Mouse (Mus musculus) liver, adult 2 months (tissue): ENCODE data around the gene Ezr. TPM values are rescaled to one million over a fixed set of nuclear protein-coding genes. Genes with fewer than 3 reads are reported as not detected.

Experiments
- DNase-seq: peaks from one replicate; pipeline ENCODE4 v3.0.0-alpha.2; 2011; ENCODE audit warnings: low read depth, low spot score; ENCODE audit errors: extremely low read depth
- H3K27ac ChIP-seq: fragments of 200-500 bp; replicated peaks from 2 replicates; pipeline ENCODE4 v1.5.1; 2012; ENCODE audit warnings: low read depth, mild to moderate bottlenecking, control low read depth, inconsistent platforms, low read length; ENCODE audit not compliant: insufficient read depth
- H3K27me3 ChIP-seq: fragments of 200-500 bp; 2 replicates; pipeline ENCODE4 v1.6.1; 2012; ENCODE audit warnings: mild to moderate bottlenecking, moderate library complexity, low read length, inconsistent platforms; ENCODE audit not compliant: control insufficient read depth, insufficient read depth
- H3K36me3 ChIP-seq: fragments of 200-500 bp; 2 replicates; pipeline ENCODE4 v1.6.1; 2012; ENCODE audit warnings: low read length, inconsistent platforms; ENCODE audit not compliant: control insufficient read depth, insufficient read depth
- H3K4me1 ChIP-seq: fragments of 200-500 bp; 2 replicates; pipeline ENCODE4 v1.6.1; 2011; ENCODE audit warnings: low read length; ENCODE audit not compliant: control insufficient read depth, insufficient read depth
- H3K4me3 ChIP-seq: fragments of 200-500 bp; 2 replicates; pipeline ENCODE4 v1.5.1; 2011; ENCODE audit warnings: low read depth, mild to moderate bottlenecking, control low read depth, low read length, moderate library complexity; ENCODE audit not compliant: insufficient read depth
- H3K79me2 ChIP-seq: fragments of 200-500 bp; 2 replicates; pipeline ENCODE4 v1.6.1; 2012; ENCODE audit warnings: inconsistent platforms, mild to moderate bottlenecking, low read length, moderate library complexity; ENCODE audit not compliant: control insufficient read depth, insufficient read depth
- H3K9ac ChIP-seq: fragments of 200-500 bp; 2 replicates; pipeline ENCODE4 v1.6.1; 2012; ENCODE audit warnings: low read depth, mild to moderate bottlenecking, control low read depth, inconsistent platforms, low read length
- CTCF ChIP-seq: fragments of 200-500 bp; IDR thresholded peaks from 2 replicates; pipeline ENCODE4 v1.5.1; 2011; ENCODE audit warnings: low read depth, low read length, control low read depth
- POLR2A ChIP-seq: fragments of 200-500 bp; IDR thresholded peaks from 2 replicates; pipeline ENCODE4 v1.6.1; 2011; ENCODE audit warnings: low read length, control low read depth; ENCODE audit not compliant: insufficient read depth; ENCODE audit errors: extremely low read depth
- WGBS: fragments of 180-500 bp; shearing (Covaris S2); methylation state at CpG from one replicate; pipeline ENCODE4 v1.1.7; 2018; 5-methylcytosine and 5-hydroxymethylcytosine counted together
- polyA plus RNA-seq: library from polyadenylated mRNA; depleted of rRNA; stranded (reverse); fragments of >200 nt; gene quantifications from 2 replicates; pipeline ENCODE4 v1.2.3, GENCODE M21; 2012; rRNA removed
- total RNA-seq: library from RNA; depleted of rRNA; stranded (reverse); fragments of >200 nt; gene quantifications from 2 replicates; pipeline ENCODE4 v1.2.3, GENCODE M21; 2014; rRNA removed

The Ezr gene
- total RNA-seq (3.1 and 3.2 TPM in 2 replicates), polyA plus RNA-seq (2.4 and 2.6 TPM in 2 replicates)

- no peaks in the 10 kb centered on the region for H3K27me3 ChIP-seq
- no peaks in the 10 kb centered on the region for H3K79me2 ChIP-seq
- peak within 1 kb of the TSS; percentile 94 for H3K4me3 ChIP-seq
- H3K9ac ChIP-seq = peak within 1 kb of the TSS; percentile 83
- under 1% methylated on average over 52 of the region's 52 CpGs for WGBS
- H3K4me1 ChIP-seq = peaks cover 1% of the 10 kb centered on the region; the same call in 1 of the 2 replicates
- H3K27ac ChIP-seq = peak within 1 kb of the TSS; percentile 33; the same call in 1 of the 2 replicates
- no peak for TF ChIP-seq CTCF
- TF ChIP-seq POLR2A = peak; percentile 84
- no peaks in the 10 kb centered on the region for H3K36me3 ChIP-seq
- DNase-seq = peak; percentile 59
Observed at GRCm38 (mm10) chr17:6782611-6783005, at the start of gene Ezr. TSS of gene Ezr (minus strand) at chr17:6782784.

DNA sequence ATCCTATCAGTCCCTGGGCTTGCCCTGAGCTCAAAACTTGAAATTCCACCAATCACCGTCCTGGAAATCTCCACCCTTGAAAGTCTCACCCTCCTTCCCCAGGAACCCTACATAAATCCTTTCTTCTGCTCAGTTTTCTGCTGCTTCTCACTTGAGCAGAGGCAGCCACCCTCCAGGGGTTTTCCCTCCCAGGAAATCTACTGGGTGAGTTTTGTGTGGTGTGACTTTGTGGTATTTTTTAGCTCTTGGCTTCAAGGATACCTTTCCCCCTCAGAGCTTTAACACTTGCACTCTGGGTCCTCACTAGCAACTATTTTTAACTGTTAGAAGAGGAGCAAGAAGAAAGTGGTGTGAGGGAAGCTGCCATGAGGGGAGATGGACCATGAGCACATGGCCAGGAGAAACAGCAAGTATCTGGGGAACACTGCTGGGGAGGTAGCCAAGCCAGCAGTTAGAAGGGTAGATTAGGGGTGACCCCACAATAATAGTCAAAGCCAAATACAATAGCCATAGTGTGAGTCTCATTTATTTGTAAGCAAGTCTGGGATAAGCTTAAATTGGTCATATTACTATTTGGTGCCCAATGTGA lies 47.5 kb upstream of the Ezr start:
- Histone ChIP-seq H3K27ac (no peak overlapping the region), H3K4me3 (no peak overlapping the region), H3K9ac (no peak overlapping the region), H3K27me3 (no peaks in the 10 kb centered on the region), H3K36me3 (no peaks in the 10 kb centered on the region), H3K79me2 (no peaks in the 10 kb centered on the region), H3K4me1 (peaks cover 2% of the 10 kb centered on the region; the same call in 1 of the 2 replicates)
- no peak for DNase-seq
- WGBS = 82% methylated on average over 1 of the region's 1 CpGs
- TF ChIP-seq CTCF = no peak
- TF ChIP-seq POLR2A = no peak

- DNase-seq = no peak
- no peaks in the 10 kb centered on the region for H3K79me2 ChIP-seq
- 76% methylated on average over 7 of the region's 7 CpGs for WGBS
- H3K4me3 ChIP-seq = peak overlapping the region; percentile 74
- H3K9ac ChIP-seq = no peak overlapping the region; the same call in 1 of the 2 replicates
- H3K36me3 ChIP-seq = no peaks in the 10 kb centered on the region
- peaks cover 2% of the 10 kb centered on the region; the same call in 1 of the 2 replicates for H3K4me1 ChIP-seq
- H3K27me3 ChIP-seq = no peaks in the 10 kb centered on the region
- peak overlapping the region; percentile 75 for H3K27ac ChIP-seq
- TF ChIP-seq POLR2A = no peak
- no peak for TF ChIP-seq CTCF
Observed at GRCm38 (mm10) chr17:6828531-6829150, 46.1 kb upstream of the Ezr start.

DNA sequence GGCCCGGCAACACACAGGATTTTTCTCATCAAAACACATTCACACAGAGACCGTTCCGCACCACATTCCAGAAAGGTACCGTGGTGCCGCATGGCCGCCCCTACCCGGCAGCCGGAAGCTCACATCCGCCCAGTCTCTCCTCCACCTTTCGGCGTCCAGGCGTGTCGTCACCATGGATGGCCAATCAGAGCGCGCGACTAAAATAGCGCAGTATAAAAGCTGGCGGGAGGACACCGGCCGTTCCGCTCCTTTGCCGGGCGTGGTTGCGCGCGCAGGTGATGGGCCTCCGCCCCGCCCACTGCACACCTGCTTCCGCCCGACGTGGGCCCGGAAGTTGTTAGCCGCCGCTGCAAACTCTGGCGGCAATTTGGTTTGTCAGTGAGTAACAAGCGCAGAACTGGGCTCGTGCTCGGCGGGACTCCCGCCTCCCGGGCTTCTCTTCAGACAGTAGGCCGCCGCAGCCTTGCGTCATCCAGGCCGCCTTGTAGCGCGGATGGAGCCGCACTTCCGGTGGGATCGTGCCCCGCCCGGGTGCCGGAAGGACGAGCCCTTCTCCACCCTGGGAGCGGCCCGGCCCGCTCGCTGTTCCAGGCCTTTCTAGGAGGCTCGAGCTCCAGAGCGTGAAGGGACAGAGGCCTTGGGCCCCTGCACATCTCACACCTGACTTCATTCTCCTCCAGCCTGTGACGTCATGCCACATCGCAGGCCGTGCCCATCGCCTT lies 45.3 kb upstream of the Ezr start:
- peak overlapping the region; percentile 75 for H3K27ac ChIP-seq
- no peak for TF ChIP-seq CTCF
- 0 out of 2 replicates have a peak, but pooled peaks have one; percentile 49 for TF ChIP-seq POLR2A

DNA sequence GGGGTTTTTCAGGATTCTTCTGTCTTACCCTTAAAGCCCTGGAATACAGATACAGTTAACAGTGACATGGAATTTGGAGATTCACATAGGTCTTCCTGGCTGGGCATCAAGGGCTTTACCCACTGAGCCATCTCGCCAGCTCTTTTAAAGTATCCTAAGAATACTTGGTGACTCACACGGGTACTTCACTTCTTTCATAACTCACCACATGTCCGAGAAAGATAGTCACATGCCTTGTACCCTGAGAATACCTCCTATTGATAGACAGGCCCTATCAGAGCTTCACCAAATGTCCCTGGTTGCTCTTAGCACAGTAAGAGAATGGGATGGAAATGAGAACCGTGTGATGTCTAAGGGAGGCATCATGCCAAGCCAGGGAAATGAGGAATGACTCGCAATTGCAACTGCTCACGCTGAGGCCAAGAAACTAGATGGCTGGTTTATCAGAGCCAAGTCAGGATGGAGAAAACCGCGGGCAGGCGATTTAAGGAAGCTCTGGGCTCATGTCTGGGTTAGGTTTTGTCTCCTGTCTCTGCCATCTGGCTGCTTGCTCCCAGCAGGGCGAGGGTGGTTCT lies 44.7 kb upstream of the Ezr start:
- peak overlapping the region; percentile 66 for H3K27ac ChIP-seq
- TF ChIP-seq CTCF (no peak), POLR2A (no peak)
- peak overlapping the region; percentile 55 for H3K9ac ChIP-seq
- WGBS = 37% methylated on average over 10 of the region's 10 CpGs
- no peaks in the 10 kb centered on the region for H3K36me3 ChIP-seq
- no peaks in the 10 kb centered on the region for H3K79me2 ChIP-seq
- H3K4me1 ChIP-seq = peaks cover 2% of the 10 kb centered on the region; the same call in 1 of the 2 replicates
- no peaks in the 10 kb centered on the region for H3K27me3 ChIP-seq
- DNase-seq = peak; percentile 15
- peak overlapping the region; percentile 74 for H3K4me3 ChIP-seq

More for the DNA sequence above, 45.3 kb upstream of the Ezr start:
- Histone ChIP-seq H3K9ac (peak overlapping the region; percentile 62), H3K27me3 (no peaks in the 10 kb centered on the region), H3K4me3 (peak overlapping the region; percentile 74), H3K4me1 (peaks cover 2% of the 10 kb centered on the region; the same call in 1 of the 2 replicates), H3K79me2 (no peaks in the 10 kb centered on the region), H3K36me3 (no peaks in the 10 kb centered on the region)
- 1% methylated on average over 64 of the region's 64 CpGs for WGBS
- peak; percentile 80 for DNase-seq
